Mouse (Mus musculus) lung, postnatal 10 days (tissue): ENCODE results near the gene 1810062G17Rik.

Experiments used
- DNase-seq: peaks from one replicate; pipeline ENCODE4 v3.0.0; 2021

Gene 1810062G17Rik

GRCm38 (mm10) chr3:36511491-36511890, 35.8 kb downstream of the 1810062G17Rik start:
- DNase-seq = no peak

GRCm38 (mm10) chr3:36516196-36516595, 40.5 kb downstream of the 1810062G17Rik start:
- no peak for DNase-seq

GRCm38 (mm10) chr3:36521073-36522060, 45.6 kb downstream of the 1810062G17Rik start, which contains the start of gene Gm11549:
Gene Gm11549, minus strand, starts transcription at chr3:36521813.
- no peak for DNase-seq

GRCm38 (mm10) chr3:36522137-36522536, 46.4 kb downstream of the 1810062G17Rik start:
- DNase-seq = no peak

- no peak for DNase-seq
Observed at GRCm38 (mm10) chr3:36524466-36524865, 48.7 kb downstream of the 1810062G17Rik start.

- peak; percentile 75 for DNase-seq
Observed at GRCm38 (mm10) chr3:36530345-36530744, 54.6 kb downstream of the 1810062G17Rik start.

GRCm38 (mm10) chr3:36530781-36531180, 55.0 kb downstream of the 1810062G17Rik start:
- no peak for DNase-seq

GRCm38 (mm10) chr3:36531242-36531641, 55.5 kb downstream of the 1810062G17Rik start:
- no peak for DNase-seq
